Mouse (Mus musculus) T-helper 17 cell (primary cell): ENCODE measurements at regions not wholly inside any gene's neighbourhood (a gene's known extent, or its start where the extent isn't known, plus 50 kb on each side); places are given as distances from the start of the nearest gene placed in this dataset.

ENCODE experiments used
- in situ Hi-C, 2 experiments: fragments of 300-600 bp; cut with MboI, MseI; formaldehyde crosslinking; loops; 1 replicate in 1 of 2; 2 replicates in 1 of 2; pipeline ENCODE4 v1.15.1; 2025; ENCODE audit warnings: high pct_unique_total_duplicates in 2 of 2

GRCm38 (mm10) chrX:142623359-142623758, 57.8 kb upstream of the Tmem164 start:
- in situ Hi-C loops, result no loop called here

DNA sequence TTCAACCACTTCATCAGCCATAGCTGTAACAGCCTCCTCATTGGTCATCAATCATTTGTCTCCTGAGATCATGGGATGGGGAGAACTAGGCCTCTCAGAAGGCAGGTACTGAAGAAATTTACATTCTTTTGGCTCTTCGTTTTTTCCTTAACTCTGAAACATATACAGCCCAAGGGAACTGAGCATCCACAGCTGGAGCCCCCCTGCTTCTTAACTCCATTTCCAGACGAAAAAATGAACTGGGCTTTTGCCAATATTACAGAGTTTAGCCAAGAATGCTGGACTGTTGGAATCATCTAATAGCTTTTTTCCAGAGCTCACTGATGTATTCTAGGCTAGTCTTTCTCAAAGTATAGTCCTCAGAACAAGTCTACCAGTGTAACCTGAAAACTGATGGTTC, 57.3 kb upstream of the Tmem164 start:
- in situ Hi-C loops, result no loop called here
